ENCODE assay signal across 8 mouse cellular contexts in the genomic region with DNA sequence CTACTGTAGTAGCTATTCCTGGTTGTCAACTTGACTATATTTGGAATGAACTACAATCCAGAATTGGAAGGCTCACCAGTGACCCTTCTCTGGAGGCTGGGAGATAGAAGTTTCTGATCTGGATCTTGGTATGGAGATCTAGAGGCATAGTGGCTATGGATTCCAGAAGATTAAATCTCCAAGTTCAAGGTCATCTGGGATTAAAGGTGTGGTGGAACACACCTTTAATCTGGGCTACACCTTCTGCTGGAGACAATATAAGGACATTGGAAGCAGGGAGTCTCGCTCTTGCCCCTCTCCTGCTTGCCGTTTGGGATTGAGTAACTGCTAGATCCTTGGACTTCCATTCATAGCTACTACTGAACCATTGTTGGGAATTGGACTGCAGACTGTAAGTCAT. TPM values are rescaled to one million over a fixed set of nuclear protein-coding genes. Genes with fewer than 3 reads are reported as not detected.
A peak's percentile ranks its signal among the peaks of the same experiment; 100 is the strongest.
DNase-seq lines count a peak whose midpoint lies in the region; ATAC-seq and TF ChIP-seq lines count a peak whose summit lies in the region.
"Not testable (repeated sequence)": the region's sequence is repeated elsewhere in the genome, so short reads cannot be mapped to it uniquely, and the experiment has no call there.

A gene (plus strand): TSS at position 301 of the 400 bp plus-strand sequence.

- peaks cover 17% of the 10 kb centered on the region for H3K27me3 ChIP-seq in E14TG2a.4 (ENCODE audit: insufficient read depth, low read length)
- H3K27me3 ChIP-seq in heart, postnatal 0 days (ENCODE audit: control insufficient read depth, insufficient read depth, low read length); kidney, adult 2 months (replicated peaks; ENCODE audit: control insufficient read depth, insufficient read depth, low read length): not testable (repeated sequence)
- peaks cover 13% of the 10 kb centered on the region; the same call in 1 of the 2 replicates for H3K27me3 ChIP-seq in limb, embryonic 10.5 days (ENCODE audit: low read depth, poor library complexity, severe bottlenecking)

- H3K4me2 ChIP-seq in heart, postnatal 0 days (ENCODE audit: low read depth, low read length): peak within 1 kb of the TSS; percentile 91

- WGBS in heart, postnatal 0 days: 92% methylated on average over 2 of the region's 2 CpGs
- WGBS in kidney, adult 2 months: 95% methylated on average over 2 of the region's 2 CpGs
- WGBS in limb, embryonic 10.5 days: 90% methylated on average over 2 of the region's 2 CpGs
- 96% methylated on average over 2 of the region's 2 CpGs for WGBS in olfactory bulb, adult 2 months

- H3K4me1 ChIP-seq in E14TG2a.4 (replicated peaks; ENCODE audit: low read depth, low read length); cortical plate, adult 2 months (ENCODE audit: control insufficient read depth, insufficient read depth, low read length); heart, postnatal 0 days (ENCODE audit: control insufficient read depth, insufficient read depth); kidney, adult 2 months (ENCODE audit: control insufficient read depth, insufficient read depth, low read length); limb, embryonic 10.5 days; olfactory bulb, adult 2 months (ENCODE audit: control insufficient read depth, insufficient read depth, low read length): not testable (repeated sequence)

- not testable (repeated sequence) for H3K27ac ChIP-seq in cortical plate, adult 2 months (ENCODE audit: insufficient read depth, low read length); heart, postnatal 0 days (ENCODE audit: low read depth); olfactory bulb, adult 2 months (ENCODE audit: insufficient read depth, low read depth, low read length)
- peak within 1 kb of the TSS; percentile 16 for H3K27ac ChIP-seq in kidney, adult 2 months (ENCODE audit: insufficient read depth, low read depth, low read length)
- peak within 1 kb of the TSS; percentile 81 for H3K27ac ChIP-seq in limb, embryonic 10.5 days

- peak within 1 kb of the TSS; percentile 78 for H3K9ac ChIP-seq in heart, postnatal 0 days (replicated peaks; ENCODE audit: low read depth, low read length)

- TF ChIP-seq POLR2A in cortical plate, adult 2 months (IDR thresholded peaks at IDR 0.05; ENCODE audit: extremely low read depth, insufficient read depth, low read length); kidney, adult 2 months (IDR thresholded peaks at IDR 0.05; ENCODE audit: low read depth, low read length); olfactory bulb, adult 2 months (IDR thresholded peaks at IDR 0.05; ENCODE audit: insufficient read depth, low read depth, low read length): not testable (repeated sequence)

- H3K4me3 ChIP-seq in E14TG2a.4 (replicated peaks; ENCODE audit: low read length): peak within 1 kb of the TSS; percentile 80
- peak within 1 kb of the TSS; percentile 38 for H3K4me3 ChIP-seq in cortical plate, adult 2 months (ENCODE audit: insufficient read depth, low read length)
- peak within 1 kb of the TSS; percentile 70 for H3K4me3 ChIP-seq in heart, postnatal 0 days (ENCODE audit: low read depth, low read length)
- peak within 1 kb of the TSS; percentile 58 for H3K4me3 ChIP-seq in kidney, adult 2 months (ENCODE audit: insufficient read depth, low read depth, low read length)
- peak within 1 kb of the TSS; percentile 72 for H3K4me3 ChIP-seq in limb, embryonic 10.5 days
- peak within 1 kb of the TSS; percentile 72 for H3K4me3 ChIP-seq in olfactory bulb, adult 2 months (ENCODE audit: insufficient read depth, low read depth, low read length)

- not testable (repeated sequence) for DNase-seq in gastrocnemius, adult 18-20 months (ENCODE audit: low spot score); heart, postnatal 0 days (ENCODE audit: low spot score); kidney, adult 2 months; limb, embryonic 10.5 days (ENCODE audit: low spot score)

- ATAC-seq in heart, postnatal 0 days (ENCODE audit: insufficient read depth, low read depth); megakaryocyte, adult 5-6 weeks (ENCODE audit: poor library complexity, severe bottlenecking): not testable (repeated sequence)

- not testable (repeated sequence) for H3K36me3 ChIP-seq in E14TG2a.4 (ENCODE audit: insufficient read depth, low read length); heart, postnatal 0 days (replicated peaks; ENCODE audit: control insufficient read depth, insufficient read depth, low read length); kidney, adult 2 months (ENCODE audit: control insufficient read depth, insufficient read depth, low read length); limb, embryonic 10.5 days

- not testable (repeated sequence) for TF ChIP-seq EP300 in heart, postnatal 0 days (IDR thresholded peaks at IDR 0.05; ENCODE audit: low read depth)

- H3K9me3 ChIP-seq in E14TG2a.4 (ENCODE audit: low read length); heart, postnatal 0 days (replicated peaks; ENCODE audit: control insufficient read depth, low read length); limb, embryonic 10.5 days (replicated peaks): not testable (repeated sequence)

- not testable (repeated sequence) for TF ChIP-seq CTCF in E14TG2a.4 (conservative IDR thresholded peaks at IDR 0.05; ENCODE audit: low read length); cortical plate, adult 2 months (IDR thresholded peaks at IDR 0.05; ENCODE audit: extremely low read depth, insufficient read depth, low read length); heart, postnatal 0 days (IDR thresholded peaks at IDR 0.05; ENCODE audit: low read depth); kidney, adult 2 months (conservative IDR thresholded peaks at IDR 0.05; ENCODE audit: insufficient read depth, insufficient read length, low read depth, low read length); olfactory bulb, adult 2 months (IDR thresholded peaks at IDR 0.05; ENCODE audit: insufficient read depth, low read depth, low read length)

RNA-seq across cellular contexts. Expression of the gene that starts here (rescaled TPM):
- 85.4 and 90.8 TPM in 2 replicates for polyA plus RNA-seq in cortical plate, adult 2 months (2012; rRNA removed)
- total RNA-seq in gastrocnemius, adult 18-20 months (2021): 100 to 1,000 TPM; 126 to 150 TPM
- total RNA-seq in heart, postnatal 0 days (2014; rRNA removed; ENCODE audit: low replicate concordance): 50.2 and 55.4 TPM in 2 replicates
- polyA plus RNA-seq in heart, postnatal 0 days (2015; fragmentation: Nextera tagmentation; extraction: Ambion mirVana): 82.9 and 92.3 TPM in 2 replicates
- 23.1 and 29.3 TPM in 2 replicates for polyA plus RNA-seq in kidney, adult 2 months (2012; rRNA removed)
- polyA plus RNA-seq in limb, embryonic 10.5 days (2016; fragmentation: Nextera tagmentation; extraction: Ambion mirVana): 31.6 and 48.4 TPM in 2 replicates
- total RNA-seq in megakaryocyte, adult 5-6 weeks (2015): 49.2 and 52.5 TPM in 2 replicates
- 39.6 and 48.4 TPM in 2 replicates for total RNA-seq in megakaryocyte, adult 5-6 weeks (2017)
- 354 and 440 TPM in 2 replicates for polyA plus RNA-seq in olfactory bulb, adult 2 months (2012; ENCODE audit: insufficient read depth, insufficient read length, low replicate concordance, missing spikeins)
